Mouse (Mus musculus) bone marrow, adult 2 months (tissue): ENCODE results near the gene Nppa.

ENCODE experiments used
- CTCF ChIP-seq: fragments of 200-500 bp; IDR thresholded peaks from 2 replicates; pipeline ENCODE4 v1.5.1; 2011; ENCODE audit warnings: low read length, control low read depth; ENCODE audit not compliant: control insufficient read depth, insufficient read depth
- POLR2A ChIP-seq: fragments of 200-500 bp; IDR thresholded peaks from 2 replicates; pipeline ENCODE4 v1.6.1; 2011; ENCODE audit warnings: low read depth, mild to moderate bottlenecking, control low read depth, low read length, borderline replicate concordance; ENCODE audit not compliant: control insufficient read depth

DNA sequence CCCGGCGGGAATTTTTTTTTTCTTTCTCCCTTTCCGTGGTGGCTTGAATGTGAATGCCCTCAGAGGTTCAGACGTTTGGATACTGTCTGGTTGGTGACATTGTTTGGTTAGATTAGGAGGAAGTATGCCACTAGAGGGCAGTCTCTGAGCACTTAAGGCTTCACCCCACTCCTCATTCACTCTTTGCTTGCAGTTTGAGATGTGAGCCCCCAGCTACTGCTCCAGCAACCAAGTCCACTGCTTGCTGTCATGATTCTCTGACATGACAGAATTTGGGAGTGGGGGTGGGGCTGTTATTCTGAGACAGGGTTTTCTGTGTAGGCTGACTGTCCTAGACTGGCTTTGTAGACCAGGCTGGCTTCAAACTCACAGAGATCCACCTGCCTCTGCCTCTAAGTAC lies 46.9 kb upstream of the Nppa start:
- TF ChIP-seq CTCF = peak; percentile 35; the same call in 1 of the 2 replicates
- TF ChIP-seq POLR2A = no peak
